Mouse (Mus musculus): ENCODE data around the gene Tnr.

Tnr gene

DNA sequence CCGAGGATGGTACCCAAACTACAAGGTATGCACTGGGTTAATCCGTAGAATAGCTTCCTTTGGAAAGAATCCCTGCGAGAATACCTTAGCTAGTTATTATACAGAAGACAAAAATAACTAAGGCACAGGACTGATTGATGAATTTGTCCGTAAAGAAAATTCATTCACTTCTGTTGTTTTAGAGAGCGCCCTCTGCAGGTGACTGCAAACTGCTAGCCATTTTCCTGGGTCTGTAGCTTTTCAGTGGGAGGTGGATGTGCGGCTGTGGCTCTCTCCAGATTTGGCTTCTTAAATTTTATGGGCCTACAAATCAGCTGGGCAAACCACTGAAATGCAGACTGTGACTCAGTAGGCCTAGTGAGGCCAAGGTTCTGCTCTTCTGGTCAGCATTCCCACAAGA lies 42.5 kb downstream of the Tnr start:
- DNase-seq (ENCODE audit: low spot score in 2 of 2): no peak

DNA sequence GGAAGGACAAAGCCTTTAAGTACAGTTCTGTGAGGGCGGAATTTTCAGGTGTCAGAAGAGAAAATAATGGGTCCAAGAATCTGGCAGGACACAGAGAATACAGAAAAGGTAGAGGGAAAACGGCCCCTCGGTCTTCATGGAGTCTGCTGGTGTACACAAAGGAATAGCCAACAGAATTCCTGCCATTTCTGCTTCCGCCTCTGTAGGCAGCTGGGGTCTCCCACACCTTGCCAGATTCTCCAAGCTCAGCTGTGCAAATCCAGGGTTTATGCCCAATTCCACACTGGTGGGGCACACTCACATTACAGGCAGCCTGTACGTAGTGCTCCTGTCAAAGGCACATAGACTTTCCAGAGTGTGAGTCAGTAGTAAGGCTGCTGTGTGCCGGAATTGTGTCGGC lies 43.6 kb downstream of the Tnr start:
- no peak for DNase-seq (ENCODE audit: low spot score in 2 of 2)

- no peak for DNase-seq (ENCODE audit: low spot score in 2 of 2)
These were observed 46.7 kb downstream of the Tnr start for GRCm38 (mm10) chr1:159570270-159570669.

GRCm38 (mm10) chr1:159570831-159571230 lies 47.3 kb downstream of the Tnr start:
- no peak for DNase-seq (ENCODE audit: low spot score in 2 of 2)

DNA sequence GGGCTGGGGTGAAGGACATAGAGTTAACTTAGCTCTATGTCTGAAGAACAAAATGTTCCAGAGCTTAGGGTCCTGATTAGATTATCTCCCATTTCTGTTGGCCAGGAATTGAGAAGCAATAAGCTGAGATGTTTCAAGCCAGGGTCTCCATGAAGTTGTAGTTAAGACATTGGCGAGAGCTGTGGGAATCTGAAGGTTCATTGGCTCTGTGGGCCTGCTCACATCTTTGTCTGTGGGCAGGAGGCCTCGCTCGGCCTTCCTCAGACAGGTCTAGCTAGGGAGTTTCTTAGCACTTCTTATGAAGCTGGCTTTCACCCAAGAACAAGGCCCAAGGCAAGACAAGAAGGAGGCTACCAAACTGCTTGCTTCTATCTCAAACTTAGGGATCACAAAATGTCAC lies 48.4 kb downstream of the Tnr start:
- no peak for DNase-seq (ENCODE audit: low spot score in 2 of 2)

GRCm38 (mm10) chr1:159573116-159573515 lies 49.5 kb downstream of the Tnr start:
- no peak for DNase-seq (ENCODE audit: low spot score in 2 of 2)

GRCm38 (mm10) chr1:159574661-159575060 lies 51.1 kb downstream of the Tnr start:
- DNase-seq (ENCODE audit: low spot score in 2 of 2): no peak

DNA sequence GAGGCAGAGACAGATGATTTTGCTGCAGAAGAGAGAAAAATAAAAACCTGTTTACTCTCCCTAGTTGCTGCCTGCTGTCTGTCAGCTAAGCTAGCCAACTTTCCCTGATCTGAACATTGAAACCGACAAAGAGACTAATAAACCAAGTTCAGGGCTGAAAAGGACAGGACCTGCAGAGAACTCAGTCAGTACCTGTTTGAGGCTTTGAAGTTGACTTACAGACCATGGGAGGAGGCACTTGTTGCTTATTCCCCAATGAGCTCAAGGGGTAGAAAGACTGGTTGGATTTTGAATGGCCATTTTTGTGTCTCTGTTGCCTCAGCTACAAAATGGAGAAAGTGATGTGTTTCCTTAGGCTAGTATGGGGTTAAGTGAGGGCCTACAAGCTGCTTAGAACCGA lies 52.7 kb downstream of the Tnr start:
- no peak for DNase-seq (ENCODE audit: low spot score in 2 of 2)

- no peak for DNase-seq (ENCODE audit: low spot score in 2 of 2)
These were observed 54.8 kb downstream of the Tnr start for GRCm38 (mm10) chr1:159578391-159578790.

- DNase-seq (ENCODE audit: low spot score in 2 of 2): no peak
These were observed 56.9 kb downstream of the Tnr start for GRCm38 (mm10) chr1:159580335-159580921.

- no peak for DNase-seq (ENCODE audit: low spot score in 2 of 2)
These were observed 60.3 kb downstream of the Tnr start for GRCm38 (mm10) chr1:159583877-159584276.

GRCm38 (mm10) chr1:159588741-159589140 lies 65.2 kb downstream of the Tnr start:
- DNase-seq (ENCODE audit: low spot score in 2 of 2): no peak

- DNase-seq (ENCODE audit: low spot score in 2 of 2): no peak
These were observed 70.8 kb downstream of the Tnr start for GRCm38 (mm10) chr1:159594099-159595058.

DNA sequence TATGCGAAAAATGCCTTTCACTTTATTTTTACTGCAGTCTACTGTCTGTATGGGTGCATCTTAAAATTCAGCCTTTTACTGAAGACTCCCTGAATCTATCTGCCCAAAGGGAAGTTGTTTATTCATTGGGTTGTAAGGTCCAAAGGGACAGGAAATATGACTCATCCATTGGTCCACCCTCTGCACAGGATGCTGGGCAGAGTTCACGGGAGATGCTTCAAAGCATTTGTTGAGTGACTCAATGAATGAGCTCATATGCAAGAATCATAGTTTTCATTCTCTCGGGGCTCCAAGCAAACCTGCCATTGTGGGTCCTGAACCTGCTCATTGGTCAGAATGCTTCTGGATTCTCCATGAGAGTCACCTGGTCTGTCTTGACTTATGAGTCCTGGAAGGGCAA lies 72.2 kb downstream of the Tnr start:
- DNase-seq (ENCODE audit: low spot score in 2 of 2): no peak

GRCm38 (mm10) chr1:159596640-159597039 lies 73.1 kb downstream of the Tnr start:
- DNase-seq (ENCODE audit: low spot score in 2 of 2): no peak

- no peak for DNase-seq (ENCODE audit: low spot score in 2 of 2)
These were observed 90.0 kb downstream of the Tnr start for GRCm38 (mm10) chr1:159613561-159613960.

DNA sequence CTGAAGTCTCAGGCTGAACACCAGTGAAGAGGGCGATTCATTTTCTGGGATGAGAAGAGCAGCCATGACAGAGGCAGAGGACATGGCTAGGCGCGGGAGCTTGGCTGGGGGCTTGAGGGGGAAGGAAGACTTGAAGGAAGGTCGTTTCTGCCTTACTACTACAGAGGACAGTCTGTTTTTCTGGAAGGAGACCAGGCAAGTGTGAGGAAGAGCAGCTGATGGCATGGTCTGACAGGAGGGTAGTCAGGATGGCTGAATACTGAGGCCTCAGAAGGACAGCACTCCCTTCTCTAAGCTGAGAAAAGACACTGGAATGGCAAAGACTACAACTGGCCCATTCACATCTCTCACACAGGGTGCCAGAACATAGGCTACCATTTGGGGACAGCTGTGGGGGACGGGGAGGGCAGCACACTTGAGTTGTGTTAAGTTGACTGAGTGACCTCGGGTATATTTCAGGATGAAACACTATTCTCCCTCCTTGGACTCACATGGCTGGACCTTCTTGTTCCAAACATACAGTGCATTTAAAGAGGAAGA lies 90.6 kb downstream of the Tnr start:
- no peak for DNase-seq (ENCODE audit: low spot score in 2 of 2)

DNA sequence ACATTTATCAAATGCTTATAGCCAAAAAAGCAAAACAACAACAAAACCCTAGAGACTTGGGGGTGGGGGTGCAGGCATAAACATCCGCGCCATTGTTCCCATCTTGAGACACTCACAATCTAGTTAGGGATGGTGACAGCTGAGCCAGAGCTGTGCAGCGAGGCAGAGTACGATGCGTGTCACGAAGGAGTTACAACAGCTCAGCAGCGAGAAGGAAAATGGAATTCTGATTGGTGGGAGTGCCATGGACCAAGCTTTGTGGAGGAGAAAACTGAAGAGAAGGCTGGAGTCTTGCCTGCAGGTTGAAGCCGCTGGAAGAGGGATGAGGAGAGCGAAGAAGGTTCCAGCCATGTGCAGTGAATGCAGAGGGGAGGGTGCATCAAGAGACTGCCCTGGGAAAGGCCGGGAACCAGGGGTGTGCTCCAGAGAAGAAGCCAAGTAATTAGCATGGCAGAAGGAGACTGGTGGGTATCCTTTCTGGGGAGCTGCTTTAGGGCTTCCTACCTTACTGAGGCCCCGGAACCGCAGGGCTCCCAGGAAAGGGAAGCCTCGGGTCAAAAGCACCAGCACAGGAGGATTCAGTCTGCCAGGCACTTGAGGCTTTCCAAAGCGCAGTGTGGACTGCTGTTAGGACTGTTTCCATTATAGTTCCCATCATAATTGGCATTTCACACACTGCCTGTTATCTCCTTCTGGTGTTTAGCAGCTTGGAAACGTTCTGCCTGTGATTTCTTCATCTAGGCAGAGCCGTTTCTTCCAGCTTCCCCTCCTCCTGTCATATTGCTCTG lies 91.3 kb downstream of the Tnr start:
- DNase-seq (ENCODE audit: low spot score in 2 of 2): no peak

DNA sequence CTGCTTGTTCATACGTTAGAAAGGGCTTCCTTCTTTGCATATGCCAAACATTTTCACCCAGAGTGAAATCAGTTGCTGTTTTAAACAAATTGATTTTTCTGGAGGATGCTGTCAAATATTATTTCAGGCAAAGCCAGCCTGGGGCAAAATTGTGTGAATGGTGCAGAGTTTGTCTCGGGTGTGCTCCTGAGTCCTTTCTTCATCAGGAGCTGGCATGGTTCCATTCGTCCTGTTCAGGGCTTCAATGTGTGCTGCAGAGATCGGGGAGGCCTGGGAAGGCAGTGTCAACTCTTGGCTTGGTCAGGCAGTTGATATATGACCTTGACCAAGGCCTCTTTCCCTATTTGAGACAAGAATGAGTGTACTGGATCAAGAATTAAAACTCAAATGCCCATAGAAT lies 92.1 kb downstream of the Tnr start:
- no peak for DNase-seq (ENCODE audit: low spot score in 2 of 2)

GRCm38 (mm10) chr1:159619205-159619604 lies 95.6 kb downstream of the Tnr start:
- DNase-seq (ENCODE audit: low spot score in 2 of 2): no peak

DNA sequence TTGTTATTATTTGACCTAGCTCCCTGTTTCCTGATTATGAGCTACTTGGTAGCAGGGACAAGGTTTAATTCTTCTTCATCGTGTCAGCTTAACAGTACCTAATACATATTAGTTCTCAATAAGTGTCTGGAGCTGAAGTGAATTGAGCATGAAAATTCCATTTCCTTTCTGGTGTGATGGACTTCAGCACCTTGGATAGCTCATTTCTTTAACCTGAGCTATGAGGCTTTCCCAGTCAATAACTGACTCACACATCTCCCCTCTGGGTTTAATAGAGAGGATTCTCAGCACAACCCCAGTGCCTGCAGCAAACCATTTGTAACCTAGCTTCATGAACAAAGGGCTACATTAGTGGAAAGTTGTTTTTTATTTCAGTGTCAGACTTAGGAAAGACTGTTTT lies 97.8 kb downstream of the Tnr start:
- no peak for DNase-seq (ENCODE audit: low spot score in 2 of 2)

DNA sequence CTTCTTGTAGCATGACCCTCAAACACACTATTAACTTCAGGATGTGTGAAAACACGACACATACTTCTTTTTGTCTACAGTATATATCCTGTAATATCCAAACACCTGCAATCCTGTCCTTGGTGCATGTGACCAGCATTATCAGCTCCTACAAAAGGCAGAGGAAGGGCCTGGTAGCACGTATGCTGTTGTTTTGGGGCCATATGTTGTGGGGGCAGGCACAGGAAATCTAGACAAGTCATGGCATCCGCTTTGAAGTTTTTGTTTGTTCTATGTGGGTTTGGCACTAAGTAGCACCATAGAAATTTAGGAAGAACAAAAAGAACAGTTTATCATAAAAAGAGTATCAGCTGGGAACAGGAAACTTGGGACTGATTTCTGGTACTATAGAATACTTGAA lies 105.5 kb downstream of the Tnr start:
- DNase-seq (ENCODE audit: low spot score in 2 of 2): no peak

Data from spleen, postnatal 10 days (tissue).